Mouse (Mus musculus) CD8-positive naive resting alpha-beta T cell, adult 2 months (primary cell): ENCODE results near the gene Phyh.

Experiments
- DNase-seq, 2 experiments: peaks; one replicate each; pipeline ENCODE4 v3.0.0; 2022; ENCODE audit warnings: low read depth in 2 of 2, low spot score in 2 of 2

The Phyh gene

DNA sequence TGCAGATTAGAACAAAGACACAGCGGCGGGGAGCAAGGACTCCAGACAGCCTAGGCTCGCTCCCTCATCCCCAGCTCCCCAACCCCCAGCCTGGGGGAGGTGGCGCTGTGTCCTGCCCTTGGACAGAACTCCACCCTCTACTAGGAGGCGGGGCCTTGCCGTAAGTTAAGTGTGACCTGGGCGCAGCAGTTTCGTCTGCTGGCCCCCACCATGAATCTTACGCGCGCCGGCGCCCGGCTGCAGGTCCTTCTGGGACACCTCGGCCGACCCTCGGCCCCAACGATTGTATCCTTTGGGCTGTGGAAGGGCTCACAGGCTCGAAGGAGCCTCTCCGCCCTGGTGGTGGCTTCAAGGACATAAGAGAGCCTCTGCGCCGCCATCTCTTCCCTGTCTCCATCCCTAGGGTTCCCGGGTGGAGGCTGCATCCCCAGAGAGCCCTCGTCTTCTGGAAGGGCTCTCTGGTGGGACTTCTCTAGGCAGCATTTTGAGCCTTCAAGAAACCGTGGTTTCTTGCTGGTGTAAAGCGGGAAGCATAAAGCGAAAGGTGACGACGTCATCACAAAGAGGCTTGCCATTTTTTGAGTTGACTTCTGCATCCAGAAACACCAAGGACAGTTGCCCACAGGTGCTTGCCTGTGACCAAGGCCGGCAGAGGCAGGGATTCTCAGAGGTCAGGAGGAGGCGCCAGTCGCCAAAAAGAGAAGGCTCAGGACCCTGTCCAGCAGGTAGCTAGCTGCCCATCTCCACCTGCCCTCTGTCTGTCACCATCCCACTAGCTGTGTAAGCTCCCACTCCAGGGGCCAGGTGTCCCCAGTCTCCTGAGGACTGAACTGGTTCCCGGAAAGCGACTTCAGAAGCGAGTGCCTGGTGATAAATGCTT lies at the start of gene Phyh:
Phyh (plus strand) TSS at position 160 of the 880 bp plus-strand sequence.
- peak; percentile 61 to 70 for DNase-seq

DNA sequence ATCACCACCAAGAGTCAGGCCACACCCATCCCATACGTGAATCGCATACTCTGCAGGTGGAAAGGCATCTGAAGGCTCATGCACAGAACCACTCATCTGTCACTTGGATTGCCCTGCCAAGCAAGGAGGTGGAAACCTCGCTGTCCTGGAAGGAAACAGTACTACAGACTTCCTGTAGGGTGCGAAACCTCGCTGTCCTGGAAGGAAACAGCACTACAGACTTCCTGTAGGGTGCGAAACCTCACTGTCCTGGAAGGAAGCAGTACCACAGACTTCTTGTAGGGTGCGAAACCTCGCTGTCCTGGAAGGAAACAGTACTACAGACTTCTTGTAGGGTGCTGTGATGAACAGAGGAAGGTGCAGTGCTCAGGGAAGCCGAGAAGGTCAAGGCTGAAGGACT lies 46.1 kb upstream of the Phyh start:
- DNase-seq, result no peak

DNA sequence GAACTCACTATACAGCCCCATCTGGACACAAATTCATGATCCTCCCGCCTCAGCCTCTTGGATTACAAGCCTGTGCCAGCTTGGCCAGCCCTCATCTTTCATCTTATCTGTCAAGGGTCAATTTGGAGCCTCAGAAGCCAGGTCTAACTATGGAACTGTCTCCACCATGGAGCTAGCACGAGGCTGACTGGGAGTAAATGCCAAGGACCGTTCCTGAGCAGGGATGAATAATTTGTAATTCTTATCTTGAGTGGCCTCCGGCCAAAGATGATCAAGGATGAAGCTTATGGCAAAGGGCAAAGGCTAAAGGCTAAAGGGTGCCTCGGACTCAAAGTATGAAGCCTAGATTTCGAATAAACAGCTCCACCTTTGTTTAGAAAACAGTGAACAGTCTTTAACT lies 45.5 kb upstream of the Phyh start:
- no peak for DNase-seq

DNA sequence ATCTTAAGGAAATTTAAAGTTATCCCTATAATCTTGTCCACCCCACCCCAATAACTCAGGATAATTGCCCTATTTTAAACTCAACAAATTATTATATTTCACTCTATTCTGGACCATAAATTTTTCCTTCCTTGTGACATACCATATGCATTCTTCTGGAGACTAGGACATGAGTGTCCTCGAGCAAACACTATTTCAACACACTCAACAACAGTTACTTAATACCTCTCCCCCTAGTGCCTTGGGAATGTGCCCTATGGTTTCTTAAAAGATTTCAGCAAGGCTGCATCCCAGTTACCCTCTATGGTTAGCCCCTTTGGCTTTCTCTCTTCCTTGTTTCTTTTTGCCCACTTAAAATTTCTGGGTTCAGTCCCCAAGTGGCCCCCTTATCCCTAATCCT lies 43.7 kb upstream of the Phyh start:
- no peak for DNase-seq

DNA sequence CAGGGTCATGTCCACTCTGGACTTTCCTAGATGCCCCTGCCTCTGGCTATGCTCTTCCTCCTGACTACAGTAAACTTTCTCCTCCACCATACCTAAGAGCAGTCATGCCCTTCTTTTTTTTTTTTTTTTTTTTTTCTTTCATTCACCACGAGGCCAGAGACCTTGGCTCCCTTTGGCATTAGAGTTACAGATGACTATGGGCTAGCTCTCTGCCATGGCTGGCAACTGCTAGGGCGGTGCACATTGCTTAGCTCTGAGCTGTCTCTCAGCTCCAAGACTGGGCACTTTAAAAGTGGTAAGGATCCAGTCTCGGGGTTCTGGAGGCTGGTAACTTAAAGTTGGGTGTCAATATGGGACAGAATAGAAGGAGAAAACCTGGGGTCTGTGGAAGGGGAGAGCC lies 42.7 kb upstream of the Phyh start:
- DNase-seq, result no peak

- peak in 1 of 2 experiments; percentile 21 for DNase-seq
These were observed 38.0 kb upstream of the Phyh start for GRCm38 (mm10) chr2:4880737-4881349.

- peak; percentile 48 to 65 for DNase-seq
These were observed 37.2 kb upstream of the Phyh start, which contains the start of gene Sephs1 for GRCm38 (mm10) chr2:4881350-4882248. Sephs1 (plus strand) TSS chr2:4881564.

DNA sequence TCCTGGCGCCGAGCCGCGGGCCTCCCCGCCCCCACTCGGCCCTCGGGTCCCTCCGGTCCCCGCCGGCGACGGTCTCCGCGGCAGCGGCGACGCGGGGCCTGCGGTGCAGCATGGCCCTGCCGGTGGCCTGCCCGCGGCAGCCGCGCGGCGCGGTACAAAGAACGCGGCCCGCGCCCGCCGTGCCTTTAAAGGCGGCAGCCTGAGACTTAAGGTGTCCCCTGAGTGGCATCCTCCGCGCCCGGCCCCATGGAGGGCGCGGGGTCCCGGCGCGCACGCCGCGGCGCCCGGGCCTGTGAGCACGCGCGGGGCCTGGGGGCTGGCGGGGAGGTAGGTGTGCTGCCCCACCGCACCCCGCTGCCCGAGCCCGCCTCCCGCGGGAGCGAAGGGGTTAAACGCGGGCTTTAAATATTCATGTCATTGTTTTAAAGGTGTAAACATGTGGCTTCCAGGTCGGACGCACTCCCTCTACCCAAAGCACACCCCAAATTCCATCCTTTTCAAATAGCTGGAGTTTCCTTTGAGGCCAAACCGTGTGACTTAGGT lies 36.5 kb upstream of the Phyh start:
- DNase-seq, result peak; percentile 41 to 57

DNA sequence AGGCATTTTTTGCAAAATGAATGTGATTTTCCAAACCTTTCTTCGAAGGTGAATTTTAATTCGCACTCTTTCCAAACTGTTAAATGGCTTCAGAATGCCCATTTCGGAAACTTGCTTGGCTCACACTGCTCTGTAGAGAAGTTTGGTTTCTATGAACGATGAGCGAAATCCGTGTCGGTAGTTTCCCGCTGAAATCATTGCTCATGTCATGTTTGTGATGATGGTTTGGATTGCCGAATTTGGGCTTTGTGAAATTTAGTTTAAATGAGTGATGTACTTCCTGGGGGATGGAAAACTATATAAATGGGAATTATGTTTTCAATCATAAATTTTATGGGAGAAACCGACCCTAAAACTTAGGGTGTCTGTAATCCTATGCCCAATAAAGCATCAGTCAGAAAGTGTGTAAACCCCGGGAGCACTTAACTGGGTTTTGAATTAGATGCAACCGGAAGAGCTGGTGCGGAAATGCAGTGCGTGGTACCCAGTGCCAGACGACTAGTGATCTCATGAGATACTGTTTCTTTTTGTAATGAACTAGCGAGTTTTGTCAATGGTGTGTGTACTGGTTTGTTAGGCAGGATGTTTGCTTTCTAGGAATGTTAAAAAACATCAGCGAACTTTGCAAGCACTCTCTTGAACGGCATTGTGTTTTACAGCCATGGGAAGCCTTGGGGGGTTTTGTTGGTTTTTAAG lies 35.7 kb upstream of the Phyh start:
- DNase-seq, result peak; percentile 8 to 30

GRCm38 (mm10) chr2:4886896-4887295 lies 31.9 kb upstream of the Phyh start:
- DNase-seq, result no peak

GRCm38 (mm10) chr2:4895598-4895997 lies 23.2 kb upstream of the Phyh start:
- no peak for DNase-seq

DNA sequence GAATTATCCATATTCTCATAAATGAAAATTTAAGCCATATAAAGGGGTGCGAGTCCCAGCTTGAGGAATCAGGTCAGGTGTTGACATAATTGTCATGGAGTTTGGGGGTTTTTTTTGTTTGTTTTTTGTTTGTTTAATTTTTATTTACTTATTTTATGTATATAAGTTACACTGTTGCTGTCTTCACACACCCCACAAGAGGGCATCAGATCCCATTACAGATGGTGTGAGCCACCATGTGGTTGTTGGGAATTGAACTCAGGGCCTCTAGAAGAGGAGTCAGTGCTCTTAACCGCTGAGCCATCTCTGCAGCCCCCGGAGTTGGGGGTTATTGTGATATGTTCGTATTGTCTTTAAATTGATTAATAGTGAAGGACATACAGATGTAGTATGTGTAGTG lies 21.8 kb upstream of the Phyh start:
- DNase-seq, result no peak

GRCm38 (mm10) chr2:4900624-4901023 lies 18.2 kb upstream of the Phyh start:
- DNase-seq, result no peak

DNA sequence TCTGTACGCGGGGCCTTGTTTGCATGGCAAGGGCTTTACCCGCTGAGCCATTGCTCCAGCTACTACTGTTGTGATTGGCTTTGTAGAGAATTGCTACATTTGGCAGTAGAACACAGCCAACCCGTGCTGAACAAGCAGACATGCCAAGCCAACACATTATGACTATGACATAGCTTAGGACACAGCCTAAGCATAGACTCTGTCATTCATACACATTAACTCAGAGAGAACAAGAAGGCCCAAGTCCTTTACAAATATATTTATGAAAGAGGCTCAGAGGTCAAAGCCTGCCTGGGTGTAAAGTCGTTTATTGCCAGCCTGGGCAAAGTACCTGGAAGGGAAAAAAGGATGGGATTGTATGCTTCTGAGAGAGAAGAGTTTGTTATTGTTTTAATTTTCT lies 16.5 kb upstream of the Phyh start:
- no peak for DNase-seq

GRCm38 (mm10) chr2:4907120-4907519 lies 11.7 kb upstream of the Phyh start:
- no peak for DNase-seq

GRCm38 (mm10) chr2:4907916-4908315 lies 10.9 kb upstream of the Phyh start:
- no peak for DNase-seq

DNA sequence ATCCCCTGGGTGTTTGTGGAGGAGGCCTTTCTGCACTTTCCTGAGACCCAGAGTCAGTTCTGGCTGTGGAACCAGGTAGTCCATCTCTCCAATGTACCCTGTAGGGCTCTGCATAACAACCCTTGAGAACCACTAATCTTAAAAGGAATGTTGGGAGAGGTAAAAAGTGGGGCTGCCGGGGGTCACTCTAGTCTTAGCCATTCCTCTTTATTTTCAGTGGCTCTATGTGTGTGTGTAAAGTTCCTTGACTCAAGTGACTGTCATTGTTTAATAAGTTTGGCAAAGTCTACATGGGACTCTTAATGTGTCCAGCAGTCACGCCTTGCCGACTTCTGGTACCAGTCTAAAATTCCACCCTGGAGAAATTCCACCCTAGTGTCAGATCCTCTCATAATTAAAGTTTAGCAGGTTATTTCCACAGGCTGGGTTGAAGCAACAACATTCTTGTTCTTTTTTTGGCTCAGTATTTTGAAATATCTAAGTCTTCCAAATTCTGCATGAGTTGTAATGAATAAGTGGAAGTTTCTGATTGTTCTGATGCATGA lies 10.0 kb upstream of the Phyh start:
- no peak for DNase-seq

DNA sequence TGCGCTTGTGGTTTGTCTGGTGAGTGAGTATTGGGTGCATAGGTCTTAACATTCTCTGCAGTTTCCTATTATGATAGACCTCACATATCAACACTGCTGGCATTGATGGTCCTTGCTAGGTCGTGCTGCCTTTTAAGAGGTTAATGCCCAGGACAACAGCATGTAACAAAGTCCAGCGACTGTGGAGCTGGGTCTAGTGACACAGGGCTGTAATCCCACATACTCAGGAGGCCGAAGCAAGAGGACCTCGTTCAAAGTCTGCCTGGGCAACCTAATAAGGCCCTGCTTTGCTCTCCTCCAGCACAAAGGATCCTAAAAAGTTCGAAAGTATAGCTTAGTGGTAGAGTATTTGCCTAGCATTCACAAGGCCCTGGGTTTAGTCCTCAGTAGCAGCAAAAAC lies 8.9 kb upstream of the Phyh start:
- no peak for DNase-seq

DNA sequence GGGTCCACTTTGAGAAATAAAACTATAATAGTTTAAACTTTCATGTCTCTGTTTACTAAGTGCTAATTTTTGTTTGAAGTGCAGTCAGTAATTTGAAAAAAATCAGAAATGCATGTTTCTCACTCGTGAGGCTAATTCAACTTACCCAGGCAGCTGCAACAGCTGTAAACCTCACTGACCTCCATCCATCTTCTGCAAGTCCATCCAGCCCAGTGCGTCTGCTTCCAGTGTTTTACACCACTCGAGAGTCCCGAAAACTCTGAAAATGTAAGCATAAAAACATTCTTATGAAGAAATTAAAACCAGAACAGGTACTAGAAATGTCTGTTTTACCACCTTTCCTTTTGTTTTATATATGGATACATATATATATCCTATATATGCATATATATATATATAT lies 8.3 kb upstream of the Phyh start:
- DNase-seq, result no peak

DNA sequence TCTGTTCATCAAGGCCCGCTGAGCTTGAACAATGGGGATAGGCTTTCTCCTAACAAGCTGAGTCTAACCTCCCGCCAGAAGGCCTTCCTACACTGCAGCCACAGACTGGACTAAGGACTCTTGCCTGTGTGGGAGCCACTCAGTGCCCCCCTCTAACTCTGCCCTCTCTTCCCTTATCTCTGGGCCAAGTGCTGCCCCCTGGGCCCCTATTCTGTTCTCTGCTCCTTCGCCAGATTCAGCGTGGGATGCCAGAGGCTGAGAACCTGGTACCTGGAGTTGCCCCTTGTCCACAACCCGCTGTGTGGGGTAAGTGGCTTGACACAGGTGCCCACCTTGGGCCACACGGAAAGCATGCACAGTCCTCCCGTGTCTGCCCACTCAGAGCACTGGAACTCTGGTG lies 4.9 kb upstream of the Phyh start:
- no peak for DNase-seq
